Mouse (Mus musculus): Measurements from ENCODE around the gene Mknk2. TPM values are rescaled to one million over a fixed set of nuclear protein-coding genes. Genes with fewer than 3 reads are reported as not detected.

Gene Mknk2
- polyA plus RNA-seq, 1 experiment: 119 TPM

DNA sequence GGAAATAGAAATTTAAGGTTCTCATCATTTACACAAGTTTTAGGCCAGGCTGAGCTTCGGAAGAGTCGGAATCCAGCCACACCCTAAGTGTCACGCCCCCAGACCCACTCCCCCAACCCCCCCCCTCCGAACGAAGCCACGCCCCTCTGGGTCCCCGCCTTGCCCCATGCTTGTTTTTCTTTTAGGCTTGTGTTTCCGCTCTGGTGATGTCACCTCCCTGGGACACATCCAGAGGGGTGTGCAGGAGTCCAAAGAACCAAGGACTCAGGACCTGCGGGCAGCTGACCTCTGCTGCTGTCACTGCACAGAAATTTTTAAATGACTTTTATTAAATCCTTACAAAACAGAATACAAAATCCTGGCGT lies 12.9 kb downstream of the Mknk2 start:
- Histone ChIP-seq H3K36me3 (ENCODE audit: control insufficient read depth, insufficient read depth) (no peaks in the 10 kb centered on the region), H3ac (ENCODE audit: control insufficient read depth, insufficient read length) (no peak overlapping the region), H3K79me2 (ENCODE audit: control insufficient read depth, insufficient read depth) (no peaks in the 10 kb centered on the region), H3K4me3 (no peak overlapping the region), H3K4me2 (ENCODE audit: low read depth) (peak overlapping the region; percentile 68), H3K27me3 (ENCODE audit: control insufficient read depth, insufficient read depth, insufficient read length) (no peaks in the 10 kb centered on the region)
- TF ChIP-seq MAX (IDR thresholded peaks at IDR 0.05; ENCODE audit: low read depth): no peak
- TF ChIP-seq POLR2A (IDR thresholded peaks at IDR 0.05; ENCODE audit: insufficient read length, low read depth): no peak
- TF ChIP-seq USF1 (IDR thresholded peaks at IDR 0.05; ENCODE audit: low read depth): no peak
- TF ChIP-seq POLR2AphosphoS2 (IDR thresholded peaks at IDR 0.05; ENCODE audit: insufficient read length, low read depth): no peak
- no peak for TF ChIP-seq CEBPB (IDR thresholded peaks at IDR 0.05; ENCODE audit: insufficient read depth, poor library complexity, severe bottlenecking)
- no peak for TF ChIP-seq REST (IDR thresholded peaks at IDR 0.05; ENCODE audit: insufficient read depth, insufficient read length)
- TF ChIP-seq E2F4 (IDR thresholded peaks at IDR 0.05; ENCODE audit: insufficient read depth): no peak
- no peak for TF ChIP-seq SRF (IDR thresholded peaks at IDR 0.05; ENCODE audit: control insufficient read depth, insufficient read length, low read depth)

DNA sequence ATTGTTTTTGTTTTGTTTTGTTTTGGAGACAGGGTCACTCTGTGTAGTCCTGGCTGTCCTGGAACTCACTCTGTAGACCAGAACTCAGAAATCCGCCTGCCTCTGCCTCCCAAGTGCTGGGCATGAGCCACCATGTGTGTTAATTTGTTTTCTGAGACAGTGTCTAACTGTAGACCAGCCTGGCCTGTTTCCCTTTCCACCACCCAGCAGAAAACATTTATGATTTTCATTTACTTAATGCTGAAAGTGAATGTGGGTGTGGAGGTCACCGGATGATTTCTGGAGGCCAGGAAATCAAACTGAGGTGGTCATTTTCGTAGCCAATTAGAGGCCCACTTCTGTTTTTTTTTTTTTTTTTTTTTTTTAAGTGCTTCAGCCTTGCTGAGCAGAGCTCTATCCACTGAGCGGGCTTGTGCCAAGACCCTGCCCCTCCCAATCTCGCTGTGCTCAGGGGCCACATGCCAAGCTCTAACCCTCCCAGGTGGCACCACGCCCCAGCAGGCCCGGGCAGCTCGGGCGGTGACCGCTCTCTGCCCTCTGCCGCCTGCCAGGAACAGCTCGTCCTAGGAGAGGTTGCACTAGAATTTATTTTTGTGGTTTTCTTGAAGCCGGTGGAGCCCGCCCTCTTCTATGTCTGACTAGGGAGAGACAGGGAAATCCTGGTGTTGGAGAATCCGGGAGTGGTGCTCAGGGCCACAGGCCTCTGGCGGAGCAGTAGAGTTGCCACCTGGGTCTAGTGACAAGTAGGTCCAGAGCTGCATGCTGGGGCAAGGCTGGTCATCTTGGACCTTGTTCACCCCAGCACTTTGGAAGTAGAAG lies 13.5 kb downstream of the Mknk2 start:
- H3K36me3 ChIP-seq (ENCODE audit: control insufficient read depth, insufficient read depth): no peaks in the 10 kb centered on the region
- TF ChIP-seq POLR2AphosphoS2 (IDR thresholded peaks at IDR 0.05; ENCODE audit: insufficient read length, low read depth): peak; percentile 90
- TF ChIP-seq MYOG (IDR thresholded peaks at IDR 0.05; ENCODE audit: control insufficient read depth in 1 of 3, insufficient read depth in 1 of 3, insufficient read length in 2 of 3, low read depth in 2 of 3): peak in 2 of 3 experiments; percentile 40 to 87
- TF ChIP-seq TCF12 (IDR thresholded peaks at IDR 0.05; ENCODE audit: insufficient read depth, poor library complexity, severe bottlenecking): peak; percentile 1
- peak in 1 of 3 experiments; percentile 72 for TF ChIP-seq MYOD1 (IDR thresholded peaks at IDR 0.05; ENCODE audit: control insufficient read depth in 1 of 3, insufficient read length in 2 of 3, low read depth in 2 of 3)
- TF ChIP-seq SRF (IDR thresholded peaks at IDR 0.05; ENCODE audit: control insufficient read depth, insufficient read length, low read depth): no peak
- peak; percentile 58 for TF ChIP-seq POLR2A (IDR thresholded peaks at IDR 0.05; ENCODE audit: insufficient read length, low read depth)
- TF ChIP-seq USF1 (IDR thresholded peaks at IDR 0.05; ENCODE audit: low read depth): no peak
- no peak for TF ChIP-seq REST (IDR thresholded peaks at IDR 0.05; ENCODE audit: insufficient read depth, insufficient read length)
- TF ChIP-seq E2F4 (IDR thresholded peaks at IDR 0.05; ENCODE audit: insufficient read depth): no peak
- no peak for TF ChIP-seq CEBPB (IDR thresholded peaks at IDR 0.05; ENCODE audit: insufficient read depth, poor library complexity, severe bottlenecking)
- TF ChIP-seq TCF3 (IDR thresholded peaks at IDR 0.05; ENCODE audit: insufficient read length, low read depth): no peak
- TF ChIP-seq MAX (IDR thresholded peaks at IDR 0.05; ENCODE audit: low read depth): no peak
- no peak overlapping the region for H3ac ChIP-seq (ENCODE audit: control insufficient read depth, insufficient read length)
- no peaks in the 10 kb centered on the region for H3K79me2 ChIP-seq (ENCODE audit: control insufficient read depth, insufficient read depth)
- H3K4me2 ChIP-seq (ENCODE audit: low read depth): peak overlapping the region; percentile 68
- no peaks in the 10 kb centered on the region for H3K27me3 ChIP-seq (ENCODE audit: control insufficient read depth, insufficient read depth, insufficient read length)
- no peak overlapping the region for H3K4me3 ChIP-seq

DNA sequence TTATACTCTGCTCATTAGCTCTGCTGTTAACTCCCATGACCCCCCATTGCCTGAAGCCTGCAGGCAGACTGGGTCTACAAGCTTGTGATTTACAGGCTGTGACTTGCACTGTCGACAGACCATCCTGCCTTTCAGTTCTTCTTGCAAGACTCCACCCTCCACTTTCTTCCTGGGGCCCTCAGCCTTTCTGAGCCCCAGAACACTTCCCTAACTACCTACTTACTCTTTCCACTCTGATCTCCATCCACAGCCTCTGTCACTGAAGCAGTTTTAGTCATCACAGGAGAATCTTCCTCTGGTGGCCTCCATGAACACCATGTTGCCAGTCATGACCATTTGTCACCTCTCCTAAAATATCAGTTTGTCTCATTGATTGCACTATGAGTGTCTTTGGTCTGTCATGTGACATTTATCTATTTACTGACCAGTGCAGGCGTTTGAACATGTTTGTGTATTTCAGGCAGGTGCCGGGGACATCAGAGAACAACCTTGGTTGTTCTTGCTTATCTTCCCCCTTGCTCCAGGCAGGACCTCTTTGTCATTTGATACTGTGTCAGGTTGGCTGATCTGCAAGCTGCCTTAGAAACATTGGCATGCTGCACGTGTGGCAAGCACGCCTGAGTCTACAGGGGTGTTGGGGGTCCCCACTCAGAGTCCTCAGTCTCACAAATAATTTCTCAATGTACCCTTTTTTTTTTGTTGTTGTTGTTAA lies 14.3 kb downstream of the Mknk2 start:
- no peak for TF ChIP-seq MYOG (IDR thresholded peaks at IDR 0.05; ENCODE audit: control insufficient read depth in 1 of 3, insufficient read depth in 1 of 3, insufficient read length in 2 of 3, low read depth in 2 of 3)
- no peak for TF ChIP-seq E2F4 (IDR thresholded peaks at IDR 0.05; ENCODE audit: insufficient read depth)
- TF ChIP-seq CEBPB (IDR thresholded peaks at IDR 0.05; ENCODE audit: insufficient read depth, poor library complexity, severe bottlenecking): no peak
- TF ChIP-seq TCF12 (IDR thresholded peaks at IDR 0.05; ENCODE audit: insufficient read depth, poor library complexity, severe bottlenecking): no peak
- no peak overlapping the region for H3K4me3 ChIP-seq
- H3ac ChIP-seq (ENCODE audit: control insufficient read depth, insufficient read length): no peak overlapping the region
- no peaks in the 10 kb centered on the region for H3K27me3 ChIP-seq (ENCODE audit: control insufficient read depth, insufficient read depth, insufficient read length)
- peak overlapping the region; percentile 68 for H3K4me2 ChIP-seq (ENCODE audit: low read depth)
- H3K36me3 ChIP-seq (ENCODE audit: control insufficient read depth, insufficient read depth): no peaks in the 10 kb centered on the region
- no peaks in the 10 kb centered on the region for H3K79me2 ChIP-seq (ENCODE audit: control insufficient read depth, insufficient read depth)

DNA sequence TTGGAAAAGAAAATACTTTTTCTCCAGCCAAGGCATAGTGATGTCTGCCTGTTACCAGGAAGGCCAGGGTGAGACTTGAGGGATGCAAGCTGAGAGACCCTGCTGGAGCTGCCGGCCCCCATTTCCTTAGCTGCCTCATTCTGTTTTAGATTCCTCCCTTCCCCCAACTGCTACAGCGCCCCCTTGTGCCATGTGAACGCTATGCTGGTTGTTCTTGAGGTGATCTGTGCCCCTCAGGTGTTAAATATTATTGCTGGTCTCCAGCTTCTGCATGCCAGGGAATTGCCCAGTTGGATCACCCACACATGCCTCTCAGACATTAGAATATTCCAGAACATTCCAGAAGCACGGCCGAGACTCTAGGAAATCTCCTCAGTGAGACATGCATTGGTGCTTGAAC lies 16.8 kb downstream of the Mknk2 start:
- TF ChIP-seq MAX (IDR thresholded peaks at IDR 0.05; ENCODE audit: low read depth) (no peak), E2F4 (IDR thresholded peaks at IDR 0.05; ENCODE audit: insufficient read depth) (no peak), TCF12 (IDR thresholded peaks at IDR 0.05; ENCODE audit: insufficient read depth, poor library complexity, severe bottlenecking) (no peak), TCF3 (IDR thresholded peaks at IDR 0.05; ENCODE audit: insufficient read length, low read depth) (no peak), CEBPB (IDR thresholded peaks at IDR 0.05; ENCODE audit: insufficient read depth, poor library complexity, severe bottlenecking) (no peak), USF1 (IDR thresholded peaks at IDR 0.05; ENCODE audit: low read depth) (no peak), REST (IDR thresholded peaks at IDR 0.05; ENCODE audit: insufficient read depth, insufficient read length) (no peak), SRF (IDR thresholded peaks at IDR 0.05; ENCODE audit: control insufficient read depth, insufficient read length, low read depth) (no peak), MYOD1 (IDR thresholded peaks at IDR 0.05; ENCODE audit: control insufficient read depth in 1 of 3, insufficient read length in 2 of 3, low read depth in 2 of 3) (no peak), MYOG (IDR thresholded peaks at IDR 0.05; ENCODE audit: control insufficient read depth in 1 of 3, insufficient read depth in 1 of 3, insufficient read length in 2 of 3, low read depth in 2 of 3) (no peak), POLR2AphosphoS2 (IDR thresholded peaks at IDR 0.05; ENCODE audit: insufficient read length, low read depth) (no peak), POLR2A (IDR thresholded peaks at IDR 0.05; ENCODE audit: insufficient read length, low read depth) (no peak)
- no peak overlapping the region for H3K4me2 ChIP-seq (ENCODE audit: low read depth)

More for the DNA sequence above, 16.8 kb downstream of the Mknk2 start:
- no peak overlapping the region for H3ac ChIP-seq (ENCODE audit: control insufficient read depth, insufficient read length)
- H3K79me2 ChIP-seq (ENCODE audit: control insufficient read depth, insufficient read depth): no peaks in the 10 kb centered on the region
- no peak overlapping the region for H3K4me3 ChIP-seq
- H3K27me3 ChIP-seq (ENCODE audit: control insufficient read depth, insufficient read depth, insufficient read length): no peaks in the 10 kb centered on the region
- no peaks in the 10 kb centered on the region for H3K36me3 ChIP-seq (ENCODE audit: control insufficient read depth, insufficient read depth)
